Mouse (Mus musculus) CD4-positive, CD25-positive, alpha-beta regulatory T cell, adult 4 months (primary cell): ENCODE results near the gene Wipf2. TPM values are rescaled to one million over a fixed set of nuclear protein-coding genes. Genes with fewer than 3 reads are reported as not detected.

ENCODE experiments used
- ATAC-seq: one replicate; pipeline ENCODE4 v1.8.0; 2017
- polyA plus RNA-seq, 2 experiments: library from polyadenylated mRNA; unstranded; fragments of 100-300 nt; shearing (Covaris generic); gene quantifications; one replicate each; pipeline ENCODE4 v1.2.1; 2017

The Wipf2 gene
- polyA plus RNA-seq, 2 experiments from 2014 or later: 13.5 to 13.9 TPM

- ATAC-seq: no peak
Measured at GRCm38 (mm10) chr11:98854659-98855058, 8.8 kb upstream of the Wipf2 start.

GRCm38 (mm10) chr11:98858759-98859731 lies 4.4 kb upstream of the Wipf2 start:
- no peak for ATAC-seq

DNA sequence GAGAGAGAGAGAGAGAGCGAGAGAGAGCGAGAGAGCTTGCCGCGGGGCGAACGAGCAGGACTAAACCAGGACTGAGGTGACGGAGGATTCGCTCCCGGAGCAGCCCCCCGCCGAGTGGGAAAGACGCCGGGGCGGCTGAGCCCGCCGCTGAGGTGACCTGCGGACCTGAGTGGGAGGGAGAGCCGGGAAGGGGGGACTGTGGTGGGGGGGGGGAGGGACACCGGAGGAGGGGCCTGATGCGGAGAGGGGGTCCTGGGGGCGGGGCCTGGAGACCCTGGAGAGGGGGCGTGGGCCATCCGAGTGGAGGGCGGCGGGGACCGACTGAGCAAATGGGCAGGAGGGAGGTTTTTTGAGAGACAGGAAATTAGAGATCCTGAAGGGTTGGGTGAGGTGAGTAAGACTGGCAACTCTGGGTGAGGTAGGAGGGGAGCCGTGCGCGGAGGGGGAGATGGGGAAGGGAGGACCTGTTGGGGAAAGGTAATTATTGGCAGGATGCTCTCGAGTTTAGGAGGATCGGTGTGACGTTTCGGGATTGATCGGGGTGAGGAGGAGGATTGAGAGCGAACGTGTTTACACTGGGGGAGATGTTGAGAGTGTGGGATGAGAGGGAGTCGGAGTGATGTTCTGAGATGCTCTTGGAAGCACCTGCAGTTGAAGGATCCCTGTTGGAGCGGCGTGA lies 452 bp downstream of the Wipf2 start:
- ATAC-seq: peak; percentile 67

DNA sequence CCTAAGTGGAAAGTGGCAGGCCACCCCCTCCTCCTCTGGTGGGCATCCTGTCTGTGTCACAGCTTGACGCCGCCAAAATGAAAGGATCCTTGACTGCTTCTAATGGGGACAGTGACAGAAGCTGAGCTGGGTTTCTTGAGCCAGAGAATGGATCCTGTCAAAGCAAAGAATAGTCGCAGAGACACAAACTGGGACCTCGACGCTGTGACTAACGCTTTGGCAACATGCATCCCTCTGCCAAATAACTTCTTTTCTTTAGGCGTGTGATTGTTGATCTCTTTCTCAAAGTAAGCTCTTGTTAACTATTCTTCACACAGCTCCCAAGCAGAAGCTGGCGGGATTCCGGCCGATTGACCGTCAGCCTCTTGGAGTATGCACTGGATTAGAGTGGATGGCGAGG lies 3.9 kb downstream of the Wipf2 start:
- ATAC-seq: no peak

GRCm38 (mm10) chr11:98869906-98870305 lies 6.5 kb downstream of the Wipf2 start:
- ATAC-seq: no peak

DNA sequence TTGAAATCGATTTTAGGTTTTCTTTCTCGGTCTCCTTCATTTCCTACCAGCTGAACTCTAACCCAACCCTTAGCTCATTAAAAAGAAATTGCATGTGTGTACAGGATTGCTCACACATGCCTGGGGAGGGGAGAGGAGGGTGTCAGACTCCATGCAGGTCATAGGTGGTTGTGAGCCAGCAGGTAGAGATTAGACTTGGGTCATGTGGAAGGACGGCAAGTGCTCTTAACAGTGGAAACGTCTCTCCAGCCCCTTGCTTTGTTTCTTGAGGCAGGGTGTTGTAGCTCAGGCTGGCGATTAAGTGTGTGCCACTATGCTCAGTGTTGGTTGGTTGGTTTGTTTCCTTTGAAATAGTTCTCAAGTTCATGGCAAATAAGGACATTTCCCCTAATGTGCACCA lies 7.4 kb downstream of the Wipf2 start:
- ATAC-seq: no peak

GRCm38 (mm10) chr11:98871416-98871815 lies 8.0 kb downstream of the Wipf2 start:
- ATAC-seq: no peak

- ATAC-seq: no peak
Measured at GRCm38 (mm10) chr11:98872040-98872439, 8.6 kb downstream of the Wipf2 start.

DNA sequence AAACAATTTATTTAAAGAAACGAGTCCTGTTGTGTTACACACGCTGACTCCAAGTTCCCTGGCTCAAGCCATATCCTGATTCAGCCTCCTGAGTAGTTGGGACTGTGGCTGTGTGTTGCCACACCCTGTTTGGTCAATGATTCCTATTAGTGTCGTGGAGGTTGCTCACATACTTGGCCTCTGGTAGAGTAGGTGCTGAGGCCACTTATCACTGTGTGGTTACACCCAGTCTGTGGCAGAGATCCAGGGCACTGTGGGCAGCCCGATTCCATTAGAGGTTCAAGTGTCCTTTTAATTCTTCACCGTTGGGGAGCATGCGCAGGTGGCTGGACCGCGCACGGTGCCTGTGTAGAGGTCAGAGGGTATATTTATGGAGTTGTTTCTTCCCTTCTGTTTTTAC lies 10.5 kb downstream of the Wipf2 start:
- no peak for ATAC-seq

DNA sequence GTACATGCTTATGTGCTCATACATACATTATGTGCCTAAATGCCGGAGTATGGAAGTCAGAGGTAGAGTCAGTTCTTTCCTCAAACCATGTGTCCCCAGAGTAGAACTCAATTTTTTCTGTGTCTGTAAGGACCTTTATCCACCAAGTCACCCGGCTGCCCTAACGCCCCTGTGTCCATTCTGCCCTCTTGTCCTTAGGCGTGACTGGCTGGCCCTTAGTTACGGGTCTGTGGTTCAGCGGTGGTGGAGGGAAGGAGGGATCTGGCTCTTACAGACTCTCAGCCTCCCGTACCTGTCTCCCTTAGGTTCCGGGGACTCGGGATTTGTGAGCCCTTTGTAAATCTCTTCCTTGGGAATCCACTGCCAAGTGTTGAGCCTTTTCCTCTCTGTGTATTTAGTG lies 13.6 kb downstream of the Wipf2 start:
- ATAC-seq: no peak

- no peak for ATAC-seq
Measured at GRCm38 (mm10) chr11:98887703-98888102, 24.3 kb downstream of the Wipf2 start.

GRCm38 (mm10) chr11:98889077-98889476 lies 25.6 kb downstream of the Wipf2 start:
- ATAC-seq: no peak

DNA sequence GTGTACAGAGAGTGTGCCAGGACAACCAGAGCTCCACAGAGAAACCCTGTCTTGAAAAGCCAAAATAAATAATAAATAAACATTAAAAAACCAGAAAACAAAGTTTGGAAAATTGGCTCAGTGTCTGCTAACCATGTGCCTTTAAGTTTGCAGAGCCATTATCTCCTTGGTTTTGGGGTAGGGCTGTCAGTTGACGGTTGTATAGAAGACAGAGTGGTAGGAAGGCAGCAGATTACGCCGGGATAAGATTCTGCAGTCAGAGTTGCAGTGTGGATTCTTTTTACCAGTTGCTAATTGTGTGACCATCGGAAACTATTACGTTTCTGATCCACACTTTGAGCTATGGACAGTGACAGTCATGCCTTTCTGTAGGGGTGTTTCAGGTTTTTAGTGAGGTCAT lies 26.5 kb downstream of the Wipf2 start:
- no peak for ATAC-seq

GRCm38 (mm10) chr11:98892426-98892825 lies 29.0 kb downstream of the Wipf2 start:
- ATAC-seq: no peak

DNA sequence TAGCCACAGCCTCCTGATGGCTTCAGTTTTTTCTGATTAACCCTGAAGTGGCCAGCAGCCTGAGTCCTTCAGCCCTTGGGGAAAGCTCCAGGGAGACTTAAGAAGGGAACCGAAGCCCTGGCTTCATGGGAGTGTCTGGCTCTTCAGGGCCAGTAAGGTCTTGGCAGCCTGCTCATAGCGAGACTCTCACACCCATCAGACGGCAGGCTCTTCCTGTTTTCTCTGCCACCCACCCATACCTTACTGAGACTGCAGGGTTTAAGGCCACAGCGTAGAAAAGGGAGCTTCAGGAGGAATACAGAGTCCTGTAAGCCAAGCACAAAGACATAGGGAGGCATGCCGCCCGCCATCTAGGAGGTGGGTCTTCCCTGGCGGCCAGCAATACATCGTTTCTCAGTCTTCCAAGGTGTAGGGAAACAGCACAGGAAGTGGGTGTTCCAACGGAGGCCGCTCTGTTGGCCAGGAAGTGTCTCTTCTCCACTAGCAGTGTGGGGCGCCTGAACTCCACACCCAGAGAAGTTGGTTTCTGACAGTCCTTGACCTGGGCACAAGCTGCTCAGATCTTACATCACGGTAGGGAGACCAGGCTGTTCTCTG lies 37.2 kb downstream of the Wipf2 start:
- peak; percentile 91 for ATAC-seq

GRCm38 (mm10) chr11:98902621-98903245 lies 39.3 kb downstream of the Wipf2 start:
- ATAC-seq: no peak

GRCm38 (mm10) chr11:98904577-98904976 lies 41.1 kb downstream of the Wipf2 start:
- ATAC-seq: no peak

DNA sequence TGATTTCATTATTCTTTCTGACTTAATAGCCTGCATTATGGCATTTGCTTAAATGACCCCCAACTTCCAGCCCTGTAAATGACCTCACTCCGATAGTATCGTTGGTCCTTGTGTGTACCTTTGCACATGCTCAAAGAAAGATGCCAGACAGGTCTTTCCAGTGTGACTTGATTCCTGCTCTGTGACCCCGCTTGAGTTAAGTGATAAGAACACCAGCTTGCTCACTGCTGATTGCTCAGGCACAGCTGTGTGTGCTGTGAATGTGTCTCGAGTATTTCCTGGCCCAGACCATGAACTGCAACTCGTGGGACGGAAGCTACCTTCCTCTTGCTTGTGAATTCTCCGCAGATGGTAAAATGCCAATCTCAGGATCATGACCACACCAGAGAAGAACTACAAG lies 41.6 kb downstream of the Wipf2 start:
- no peak for ATAC-seq

DNA sequence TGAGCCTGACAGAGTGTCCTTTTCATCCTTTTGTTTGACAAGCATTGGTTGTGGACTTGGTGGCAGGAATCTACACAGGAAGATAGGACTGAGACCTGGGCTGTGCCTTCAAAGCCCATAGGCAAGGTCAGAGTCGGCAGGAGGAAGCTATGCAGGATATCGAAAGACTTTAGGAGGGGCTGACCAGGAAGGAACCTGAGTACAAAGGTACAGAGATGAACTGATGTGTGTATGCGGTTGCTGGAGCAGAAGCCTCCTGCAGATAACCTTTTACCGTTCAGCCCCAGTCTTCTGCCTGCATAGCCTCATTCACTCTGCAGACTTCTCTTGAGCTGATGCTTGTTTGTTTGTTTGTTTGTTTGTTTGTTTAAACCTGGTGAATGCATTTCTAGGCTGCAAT lies 42.1 kb downstream of the Wipf2 start:
- no peak for ATAC-seq

DNA sequence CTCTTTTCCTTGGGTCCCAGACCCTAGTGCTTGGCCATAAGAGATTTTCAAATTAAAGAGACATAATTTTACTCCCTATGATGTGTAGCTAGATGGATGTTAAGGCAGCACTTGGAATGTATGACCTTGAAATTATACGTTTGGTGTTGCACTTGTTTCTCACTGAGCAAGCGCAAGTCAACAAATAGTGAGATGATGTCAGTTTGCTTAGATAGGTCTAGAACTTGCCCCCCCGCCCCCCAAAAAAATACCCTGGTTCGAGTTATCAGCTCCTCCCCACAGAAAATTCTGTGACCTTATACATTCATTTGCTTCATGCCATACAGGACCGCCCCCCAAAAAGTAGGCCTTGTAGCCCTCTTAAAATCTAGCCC lies 43.6 kb downstream of the Wipf2 start:
- ATAC-seq: no peak

DNA sequence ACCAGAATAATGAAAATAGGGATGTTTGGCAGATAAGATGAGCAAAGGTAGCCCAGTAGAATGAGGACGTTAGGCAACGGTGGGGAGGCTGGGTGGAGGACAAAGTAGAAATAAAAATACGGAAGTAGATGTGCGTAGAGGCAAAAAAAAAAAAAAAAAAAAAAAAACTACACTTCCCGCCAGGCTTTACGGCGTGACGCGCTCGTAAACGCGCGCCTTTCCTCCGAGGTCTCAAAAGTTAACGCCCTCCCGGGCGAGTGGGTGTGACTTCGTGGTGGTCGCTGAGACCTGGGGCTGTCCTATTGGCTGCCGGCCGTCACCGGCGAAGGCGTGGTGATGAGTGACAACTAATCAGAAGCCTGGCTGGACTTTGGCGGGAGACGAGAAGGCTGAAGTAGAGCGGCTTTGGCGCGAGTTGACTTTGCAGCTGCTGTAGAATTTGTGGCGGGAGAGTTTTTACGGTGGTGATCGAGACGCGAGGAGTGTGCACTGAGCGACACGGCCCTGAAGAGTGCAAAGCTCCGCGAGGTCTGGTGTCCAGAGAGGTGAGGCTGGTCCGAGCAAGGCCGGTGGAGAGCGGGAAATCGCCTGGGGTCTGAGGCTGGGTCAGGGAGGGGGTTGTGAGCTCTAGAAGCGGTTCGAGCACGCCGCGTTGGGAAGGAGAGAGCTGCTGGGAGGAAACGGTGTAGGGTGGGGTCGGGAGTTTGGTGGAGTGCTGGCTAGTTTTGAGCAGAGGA lies 44.2 kb downstream of the Wipf2 start, which contains the start of gene Cdc6:
Gene Cdc6 (plus strand): TSS at position 365 of the 737 bp plus-strand sequence.
- peak; percentile 98 for ATAC-seq

- ATAC-seq: peak; percentile 27
Measured at GRCm38 (mm10) chr11:98909654-98910053, 46.2 kb downstream of the Wipf2 start.
